Mouse (Mus musculus) R1 (cell line): Measurements from ENCODE around the gene Slc8a2.

Experiments used
- DNase-seq: peaks from one replicate; pipeline ENCODE4 v3.0.0-alpha.2; 2018; ENCODE audit warnings: low read depth, low spot score

Gene Slc8a2

DNA sequence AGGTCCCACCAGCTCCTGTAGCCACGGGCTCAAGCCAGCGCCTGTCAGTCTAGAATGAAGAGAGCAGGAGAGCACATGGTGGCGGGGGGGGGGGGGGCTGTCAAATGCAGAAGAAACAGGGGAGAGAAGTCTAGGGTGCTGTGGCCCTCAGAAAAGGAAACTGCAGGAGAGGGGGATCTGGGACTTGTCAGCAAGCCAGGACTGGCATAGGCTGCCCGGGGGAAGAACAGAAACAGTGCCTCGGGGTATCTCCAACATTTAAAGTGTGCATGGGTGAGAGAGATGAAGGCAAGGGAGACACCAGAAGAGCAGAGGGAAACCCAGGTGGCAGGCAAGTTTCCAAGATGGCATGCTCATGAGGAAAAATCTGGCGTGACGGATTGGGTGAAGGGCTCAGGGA is 32.4 kb downstream of the Slc8a2 start:
- DNase-seq = no peak

DNA sequence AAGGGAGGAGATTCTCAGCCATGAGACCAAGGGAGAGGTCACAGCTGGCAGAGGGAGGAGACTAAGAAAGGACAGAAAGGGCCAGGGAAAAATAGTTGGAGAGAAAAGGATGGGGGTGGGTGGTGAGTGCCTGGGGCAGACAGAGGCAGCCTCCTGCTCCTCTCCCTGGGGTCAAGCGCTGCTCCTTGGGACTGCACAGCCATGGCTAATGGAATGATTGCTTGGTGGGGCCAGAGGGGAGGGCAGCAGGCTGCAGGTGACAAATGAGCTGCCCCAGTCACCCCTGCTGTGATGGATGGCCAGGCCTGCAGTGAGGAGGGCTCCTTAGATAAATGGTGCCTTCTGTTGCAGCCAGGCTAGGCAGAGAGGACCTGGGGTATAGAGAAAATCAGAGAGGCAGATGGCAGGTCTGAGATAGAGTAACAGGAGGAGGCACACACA is 42.5 kb downstream of the Slc8a2 start:
- DNase-seq = no peak

DNA sequence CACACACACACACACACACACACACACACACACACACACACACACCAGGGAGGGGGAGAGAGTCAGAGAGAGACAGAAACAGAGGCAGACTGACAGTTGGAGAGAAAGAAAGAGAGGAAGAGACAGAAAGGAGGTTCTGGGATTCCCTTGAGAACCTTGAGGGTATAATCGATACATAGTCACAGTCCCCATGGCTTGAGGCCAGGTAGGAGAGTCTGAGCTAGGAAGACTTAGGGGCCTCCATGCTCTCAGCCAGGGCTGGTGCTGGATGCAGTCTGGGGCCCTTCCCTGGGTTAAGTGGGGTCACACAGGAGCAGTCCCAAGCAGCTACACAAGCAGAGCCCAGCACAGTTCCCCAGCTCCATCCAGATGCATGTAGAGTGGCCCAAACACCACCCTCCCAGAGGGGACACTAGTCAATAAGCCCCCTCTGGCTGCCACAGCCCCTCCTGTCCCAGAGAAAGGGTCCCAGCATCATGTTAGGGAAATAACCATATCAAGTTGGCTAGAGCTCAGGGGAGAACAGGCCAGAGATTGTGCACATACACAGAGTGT is 43.0 kb downstream of the Slc8a2 start:
- no peak for DNase-seq

DNA sequence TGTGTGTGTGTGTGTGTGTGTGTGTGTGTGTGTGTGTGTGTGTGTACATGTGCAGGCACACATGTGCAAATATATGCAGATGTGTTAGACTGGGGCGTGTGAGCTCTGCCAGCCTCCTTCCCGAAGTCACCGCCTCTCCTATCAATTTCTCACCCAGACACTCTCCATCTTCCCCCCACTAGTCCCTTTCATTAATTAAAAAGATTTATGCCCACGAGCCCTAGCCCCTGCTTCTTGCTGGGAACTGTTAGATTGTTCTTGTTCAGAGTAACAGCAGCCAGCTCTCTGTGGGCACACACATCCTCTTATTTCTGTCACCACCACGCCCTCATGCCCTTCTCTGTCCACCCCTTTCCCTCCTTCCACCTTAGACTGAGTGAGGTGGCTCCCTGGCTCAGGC is 43.5 kb downstream of the Slc8a2 start:
- DNase-seq = no peak

DNA sequence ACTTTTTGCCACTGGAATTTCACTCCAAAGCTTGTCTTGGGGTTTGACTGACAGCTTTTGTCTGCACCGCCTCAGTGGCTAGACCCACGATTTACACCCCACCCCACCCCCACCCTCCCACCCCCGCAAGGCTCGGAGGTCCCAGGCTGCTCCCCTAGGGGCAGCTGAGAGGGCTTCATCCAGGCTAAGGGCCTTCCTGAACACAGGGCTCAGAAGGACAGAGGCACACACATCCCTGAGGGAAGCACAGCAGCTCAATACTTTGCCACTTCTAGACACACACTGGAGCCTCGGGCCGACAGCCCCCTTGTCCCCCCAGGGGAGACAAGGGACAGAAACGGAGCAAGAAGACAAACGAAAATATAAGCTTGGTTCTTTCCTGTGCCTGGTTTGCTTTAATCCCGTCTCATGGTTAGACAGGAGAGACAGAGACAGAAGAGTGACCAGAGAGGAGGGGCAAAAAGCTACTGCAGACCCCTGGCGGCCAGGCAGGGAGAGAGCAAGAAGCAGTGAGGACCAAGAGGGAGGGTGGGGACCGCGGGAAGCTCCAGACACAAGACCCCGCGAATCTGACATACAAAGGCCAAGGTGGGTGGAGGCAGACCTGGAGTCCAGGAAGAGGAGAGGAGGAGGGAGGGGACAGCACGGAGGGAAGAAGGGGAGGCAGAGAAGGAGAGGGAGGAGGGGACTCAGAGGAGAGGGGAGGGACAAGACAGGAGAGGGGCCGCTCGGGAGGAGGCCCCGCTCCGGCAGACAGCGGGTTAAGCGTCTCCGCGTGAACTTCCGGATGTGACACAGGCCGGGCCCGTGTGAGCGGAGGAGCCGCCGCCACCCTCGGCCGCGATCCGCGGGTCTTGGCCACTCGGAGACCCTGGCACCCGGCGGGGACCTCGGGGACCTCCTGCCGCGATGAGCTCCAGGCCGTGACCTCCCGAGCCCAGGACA is 45.2 kb downstream of the Slc8a2 start, which contains the start of gene Meis3:
TSS of gene Meis3 (plus strand) at position 494 of the 945 bp plus-strand sequence.
- peak; percentile 71 for DNase-seq

DNA sequence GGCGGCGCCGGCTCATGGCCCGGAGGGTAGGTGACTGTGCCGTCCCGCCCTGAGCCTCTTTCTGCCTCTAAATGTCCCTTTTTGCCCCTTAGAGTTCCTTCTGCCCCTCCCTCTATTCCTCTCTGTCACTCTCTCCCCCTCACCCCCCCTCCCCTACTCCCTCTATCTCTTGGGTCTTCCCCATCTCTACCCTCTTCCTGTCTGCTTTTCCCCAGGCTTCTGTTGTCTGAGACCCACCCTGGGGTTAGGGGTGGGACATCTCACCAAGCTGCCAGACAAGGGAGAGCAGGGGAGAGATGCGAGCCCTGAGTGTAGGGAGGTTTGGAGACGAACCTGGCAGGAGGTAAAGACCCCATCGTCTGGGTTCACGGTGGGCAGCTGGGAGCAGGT is 45.9 kb downstream of the Slc8a2 start:
- DNase-seq = no peak

DNA sequence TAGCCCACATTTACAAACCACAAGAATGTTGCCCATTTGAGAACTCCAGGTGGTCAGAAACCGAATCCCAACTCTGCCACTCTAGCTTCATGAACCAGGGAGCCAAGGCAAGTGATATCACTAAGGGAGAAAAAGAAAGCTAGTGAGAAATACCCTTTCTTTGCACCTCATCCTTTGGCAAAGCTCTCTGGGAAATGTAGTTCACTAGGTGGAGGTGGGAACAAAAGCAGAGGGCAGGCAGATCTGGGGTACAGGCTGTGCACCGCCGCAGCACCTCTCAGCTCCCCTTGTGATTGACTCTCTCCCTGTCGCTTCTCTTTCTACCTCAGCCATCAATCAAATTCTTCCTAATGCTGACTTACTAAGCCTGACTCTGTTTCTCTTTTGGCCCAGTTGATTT is 48.5 kb downstream of the Slc8a2 start:
- no peak for DNase-seq

DNA sequence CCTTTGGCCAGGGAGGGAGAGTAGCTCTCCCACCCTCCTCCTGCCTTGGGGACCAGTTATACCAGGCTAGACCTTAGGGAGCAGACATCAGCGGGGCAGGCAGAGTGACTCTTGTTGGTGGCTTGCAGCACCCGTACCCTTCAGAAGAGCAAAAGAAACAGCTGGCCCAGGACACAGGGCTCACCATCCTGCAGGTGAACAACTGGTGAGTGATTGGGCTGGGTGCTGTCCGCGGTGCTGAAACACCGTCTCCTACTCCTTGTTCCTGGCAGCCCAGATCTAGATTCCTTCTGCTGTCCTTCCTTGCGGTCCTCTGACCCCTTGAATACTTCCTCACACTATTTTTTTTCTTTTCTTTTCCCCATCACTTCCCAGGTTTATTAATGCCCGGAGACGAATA is 54.0 kb downstream of the Slc8a2 start:
- DNase-seq = peak; percentile 69

DNA sequence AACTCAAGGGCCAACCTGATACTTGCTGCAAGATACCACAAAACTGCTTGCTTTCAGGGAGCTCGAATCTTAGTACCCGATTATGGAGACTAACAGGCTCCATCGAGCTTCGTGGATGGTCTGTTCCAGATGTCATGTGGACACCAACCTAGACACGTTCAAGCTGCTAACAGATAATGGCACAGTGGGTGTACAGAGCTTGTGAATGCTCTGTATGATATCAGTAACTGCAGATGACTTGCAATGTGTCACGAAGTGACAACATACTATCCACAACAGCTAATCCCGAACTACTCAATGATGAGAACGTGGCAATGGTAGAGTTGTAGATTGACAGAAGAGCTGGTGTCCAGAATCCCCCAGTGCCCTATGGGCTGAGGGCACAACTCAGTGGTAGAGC is 57.9 kb downstream of the Slc8a2 start:
- no peak for DNase-seq

DNA sequence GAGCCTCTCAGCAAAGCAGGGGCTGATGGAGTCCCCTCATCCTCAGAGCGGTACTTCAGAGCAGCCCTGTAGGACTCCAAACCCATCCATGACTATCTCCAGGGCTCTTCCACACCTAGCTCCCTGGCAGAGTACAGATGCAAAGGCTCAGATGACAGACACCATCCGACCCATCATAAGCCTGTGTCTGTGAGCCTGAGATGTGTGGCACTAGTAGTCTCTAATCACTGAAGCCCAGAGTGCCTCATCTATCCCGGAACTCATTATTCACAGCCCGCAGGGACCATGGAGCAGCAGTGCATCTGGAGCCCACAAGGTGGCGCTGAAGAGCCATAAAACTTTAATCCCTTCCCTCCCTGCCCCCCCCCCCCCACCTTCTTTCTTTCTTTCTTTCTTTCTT is 62.7 kb downstream of the Slc8a2 start:
- DNase-seq = peak; percentile 63

DNA sequence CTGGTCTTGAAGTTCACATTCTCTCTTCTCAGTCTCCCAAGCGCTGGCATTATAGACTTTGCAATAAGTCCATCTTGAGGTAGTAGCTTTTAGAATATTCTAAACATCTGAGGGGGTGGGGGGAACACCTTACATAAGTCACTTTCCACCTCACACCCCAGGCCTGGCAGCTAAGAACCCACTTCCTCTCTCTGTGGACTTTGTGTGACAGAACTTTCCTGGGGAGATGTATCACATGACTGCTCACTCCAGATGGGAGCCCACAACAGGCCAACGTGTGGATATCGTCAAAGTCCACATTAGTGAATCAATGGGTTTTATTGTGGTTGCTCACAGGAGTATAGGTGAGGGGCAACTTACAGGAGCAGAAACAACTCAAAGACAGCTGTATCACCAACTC is 64.1 kb downstream of the Slc8a2 start:
- DNase-seq = no peak

DNA sequence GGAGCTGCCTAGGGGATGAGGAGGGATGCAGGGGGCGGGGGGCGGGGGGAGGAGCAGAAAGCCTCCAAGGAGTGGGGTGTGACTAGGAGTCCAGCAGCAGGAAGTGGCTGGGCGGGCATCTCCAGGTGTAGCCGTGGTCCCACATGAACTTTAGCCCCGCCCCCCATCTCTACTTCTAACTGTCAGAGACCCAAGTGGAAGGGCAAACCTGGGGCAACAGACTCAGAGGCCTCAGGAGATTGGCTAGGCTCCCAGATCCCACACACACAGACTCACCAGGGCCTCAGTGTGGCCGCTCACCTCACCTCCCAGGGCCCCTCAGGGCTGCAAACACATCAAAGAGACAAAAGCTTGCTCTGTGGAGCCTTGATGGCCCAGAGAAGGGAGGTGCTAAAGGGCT is 67.0 kb downstream of the Slc8a2 start:
- DNase-seq = peak; percentile 32

DNA sequence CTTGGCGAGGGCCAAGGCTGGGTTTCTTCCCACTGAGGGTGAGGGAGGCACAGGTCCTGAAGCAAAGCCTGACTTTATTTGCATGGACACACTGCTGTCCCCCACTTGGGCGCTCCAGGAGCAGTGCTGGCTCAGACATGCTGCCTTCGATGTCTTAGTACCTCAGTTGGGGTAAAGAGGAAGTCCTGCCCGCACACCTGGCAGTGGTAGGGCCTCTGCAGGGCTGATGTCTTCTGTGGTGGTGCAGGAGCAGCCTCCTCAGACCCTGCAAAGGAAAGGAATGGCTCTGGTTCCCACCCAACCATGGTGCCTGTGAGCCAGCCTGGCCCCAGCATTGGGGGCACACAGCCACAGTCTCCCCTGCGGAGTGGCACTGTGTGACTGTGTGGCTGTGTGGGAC is 67.5 kb downstream of the Slc8a2 start:
- no peak for DNase-seq

DNA sequence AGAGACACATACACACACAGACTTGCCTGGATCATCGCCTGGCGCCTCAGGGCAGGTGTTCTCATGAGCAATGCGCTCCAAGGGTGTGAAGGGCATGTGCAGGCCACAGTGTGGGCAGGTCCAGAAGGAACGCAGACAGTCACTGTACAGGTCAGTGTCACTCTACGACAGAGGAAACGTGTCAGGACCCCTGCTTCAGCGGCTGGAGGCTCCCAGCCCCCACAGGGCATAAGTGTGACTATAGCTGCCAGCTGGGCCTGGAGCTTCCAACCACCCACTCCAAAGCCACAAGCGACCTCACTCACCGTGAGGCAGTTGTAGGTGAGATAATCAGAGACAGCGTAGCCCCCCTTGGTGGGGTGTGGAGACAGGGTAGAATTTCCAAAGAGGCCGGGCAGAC is 68.9 kb downstream of the Slc8a2 start:
- no peak for DNase-seq

DNA sequence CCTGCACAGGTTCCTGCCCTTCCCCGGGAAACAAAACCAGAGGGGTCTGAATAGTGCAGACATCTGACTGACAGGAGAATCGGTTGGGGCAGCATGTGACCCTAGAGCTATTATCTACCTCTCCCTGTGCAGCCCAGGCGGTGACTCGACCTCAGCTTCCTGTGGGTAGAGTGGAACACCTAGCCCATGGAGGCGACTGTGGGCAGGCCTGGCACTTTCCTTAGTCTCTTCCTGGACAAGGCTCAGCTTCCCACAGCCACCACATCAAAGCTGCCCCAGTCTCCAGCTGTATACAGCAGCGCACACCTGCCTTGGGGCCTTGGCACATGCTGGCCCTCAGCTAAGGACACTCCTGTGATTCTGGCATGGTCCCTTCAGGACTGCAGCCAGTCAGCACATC is 71.5 kb downstream of the Slc8a2 start:
- DNase-seq = no peak

DNA sequence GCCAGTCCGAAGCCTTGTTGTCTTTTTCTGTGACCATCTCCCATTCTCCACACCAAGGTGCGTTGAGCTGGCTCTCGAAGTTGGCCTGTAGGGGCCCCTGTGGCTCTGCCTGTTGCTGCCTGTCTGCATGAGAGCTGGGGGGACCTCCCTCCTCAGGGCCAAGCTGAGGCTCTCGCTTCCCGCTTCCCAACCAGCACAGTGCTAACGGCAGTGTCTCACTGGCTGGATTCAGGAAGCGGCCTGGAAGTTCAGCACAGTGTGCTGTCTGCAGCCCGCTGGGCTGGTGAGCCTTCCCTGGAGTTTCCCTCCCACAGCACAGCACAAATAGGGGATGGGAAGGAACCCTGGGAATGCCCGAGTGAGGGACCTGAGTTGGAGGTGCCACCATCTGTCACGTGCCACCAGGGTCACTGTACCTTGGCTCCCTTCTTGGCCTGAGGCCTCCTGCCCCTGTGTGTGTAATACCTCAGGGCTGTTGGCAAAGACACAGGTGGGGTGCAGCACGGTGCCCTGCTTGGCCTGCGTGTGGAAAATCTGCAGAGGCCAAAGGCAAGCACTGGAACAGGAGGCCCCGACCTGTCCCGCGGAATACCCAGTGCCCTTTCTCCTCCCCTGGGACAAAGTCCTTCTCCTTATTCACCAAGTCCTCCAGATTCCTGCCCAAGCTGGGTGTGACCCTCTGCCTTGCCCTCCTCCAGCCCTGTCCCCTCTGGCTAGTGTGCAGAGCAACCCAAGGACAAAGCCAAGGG is 73.3 kb downstream of the Slc8a2 start:
- no peak for DNase-seq

DNA sequence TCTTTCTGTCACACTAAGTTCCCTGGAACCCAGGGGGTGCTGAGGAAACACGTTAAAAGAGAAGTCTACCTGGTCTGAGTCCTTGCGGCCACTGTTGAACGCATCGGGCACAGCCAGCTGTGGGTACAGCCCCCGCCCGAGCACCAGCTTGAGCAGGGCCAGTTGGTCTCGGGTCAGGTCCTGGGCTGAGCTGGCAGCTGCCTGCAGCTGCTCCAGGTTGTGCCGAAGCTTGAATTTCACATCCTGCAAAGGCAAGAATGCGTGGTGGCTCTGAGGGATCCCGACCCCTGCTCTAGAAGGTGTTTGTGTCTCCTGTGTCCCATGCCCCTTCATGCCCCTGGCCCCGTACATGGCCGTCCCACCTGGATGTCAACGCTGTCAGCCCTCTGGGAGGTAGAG is 73.9 kb downstream of the Slc8a2 start:
- DNase-seq = no peak

DNA sequence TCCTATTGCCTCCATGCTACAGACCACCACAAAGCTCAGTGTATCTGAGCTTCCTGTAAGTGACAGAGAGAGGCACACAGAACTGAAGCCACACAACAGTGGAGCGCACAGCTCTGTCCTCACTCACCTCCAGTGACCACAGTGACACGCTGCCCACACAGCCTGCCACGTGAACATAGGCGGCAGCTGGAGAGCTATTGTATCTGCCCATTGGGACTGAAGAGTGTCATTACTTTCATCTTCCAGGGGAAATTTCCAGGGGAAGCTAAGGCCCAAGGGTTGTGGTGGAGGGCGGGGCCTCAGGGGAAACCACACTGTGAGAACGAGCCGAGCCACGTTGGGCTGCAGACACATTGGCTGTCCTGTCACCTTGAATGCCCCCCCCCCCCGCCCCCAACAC is 75.2 kb downstream of the Slc8a2 start:
- no peak for DNase-seq

DNA sequence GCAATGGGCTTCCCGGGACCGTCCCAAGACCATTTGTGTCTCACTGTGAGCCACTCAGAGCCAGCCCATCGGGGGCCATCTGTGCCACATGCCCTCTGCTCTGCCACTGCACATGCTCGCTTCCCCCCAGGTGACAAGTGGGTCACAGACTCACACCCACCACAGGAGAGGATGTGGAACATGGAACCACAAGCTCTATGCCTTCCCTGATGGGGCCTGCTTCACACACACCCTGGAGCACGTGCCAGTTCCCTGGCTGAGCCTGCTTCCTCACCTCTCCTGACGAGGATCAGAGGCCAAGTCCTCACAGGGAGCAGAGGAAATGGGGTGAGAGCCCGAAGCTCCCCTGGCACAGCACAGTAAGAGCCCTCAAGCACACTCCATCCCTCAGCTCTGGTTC is 77.5 kb downstream of the Slc8a2 start:
- no peak for DNase-seq

DNA sequence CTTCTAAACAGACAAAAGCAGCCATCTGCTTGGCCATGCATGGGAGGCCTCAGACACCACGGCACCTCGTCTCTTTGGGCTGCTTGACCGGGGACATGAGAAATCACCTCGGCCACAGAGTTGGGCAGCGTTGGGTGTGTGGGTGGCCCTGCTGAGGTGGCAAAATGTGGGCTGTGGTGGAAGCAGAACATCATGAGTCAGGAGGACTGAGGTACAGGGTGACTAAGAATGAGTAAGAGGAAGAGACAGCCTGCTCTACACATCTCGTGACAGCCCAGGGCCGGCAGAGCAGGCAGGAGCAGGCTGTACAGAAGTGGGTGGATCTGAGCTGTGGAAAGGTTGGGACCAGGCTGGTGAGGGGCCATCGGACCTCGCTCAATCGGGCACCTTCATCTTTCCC is 77.9 kb downstream of the Slc8a2 start:
- no peak for DNase-seq

DNA sequence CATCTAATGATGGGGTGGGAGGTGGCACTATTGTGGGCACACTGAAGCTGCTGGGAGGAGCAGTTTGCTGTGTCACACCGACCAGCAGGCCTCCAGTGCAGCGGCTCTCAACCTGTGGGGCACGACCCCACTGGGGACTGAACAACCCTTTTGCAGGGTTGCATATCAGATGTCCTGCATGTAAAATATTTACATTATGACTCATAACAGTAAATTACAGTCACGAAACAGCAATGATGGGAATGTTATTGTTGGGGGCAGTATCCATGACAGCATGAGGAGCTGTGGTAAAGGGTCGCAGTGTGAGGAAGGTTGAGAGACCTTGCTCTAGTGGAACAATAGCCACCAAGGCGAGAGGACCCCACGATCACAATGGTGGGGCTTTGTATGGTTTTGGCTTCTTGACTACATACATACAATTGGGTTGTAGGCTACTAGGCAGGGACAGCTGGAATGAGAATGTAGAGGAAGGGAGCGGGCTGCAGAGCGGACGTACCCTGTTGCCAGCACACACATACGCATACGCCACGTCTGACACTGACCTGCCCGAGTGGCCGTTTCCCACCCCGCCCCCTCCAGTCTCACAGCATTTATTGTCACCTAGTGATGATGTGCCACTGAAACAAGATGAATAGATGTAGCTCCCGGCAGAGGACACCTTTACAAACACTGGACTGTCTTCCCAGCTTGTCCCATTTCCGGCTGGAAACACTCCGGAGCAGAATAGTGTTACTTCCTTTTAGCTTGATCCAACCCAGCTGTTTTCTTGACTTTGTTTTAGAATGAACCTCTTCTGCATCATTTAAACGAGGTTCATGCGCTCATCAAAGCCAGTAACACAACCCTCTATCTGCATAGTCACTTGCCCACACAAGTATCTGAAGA is 79.4 kb downstream of the Slc8a2 start:
- no peak for DNase-seq
